Mouse (Mus musculus): ENCODE measurements around the gene Cngb1.

Gene Cngb1

DNA sequence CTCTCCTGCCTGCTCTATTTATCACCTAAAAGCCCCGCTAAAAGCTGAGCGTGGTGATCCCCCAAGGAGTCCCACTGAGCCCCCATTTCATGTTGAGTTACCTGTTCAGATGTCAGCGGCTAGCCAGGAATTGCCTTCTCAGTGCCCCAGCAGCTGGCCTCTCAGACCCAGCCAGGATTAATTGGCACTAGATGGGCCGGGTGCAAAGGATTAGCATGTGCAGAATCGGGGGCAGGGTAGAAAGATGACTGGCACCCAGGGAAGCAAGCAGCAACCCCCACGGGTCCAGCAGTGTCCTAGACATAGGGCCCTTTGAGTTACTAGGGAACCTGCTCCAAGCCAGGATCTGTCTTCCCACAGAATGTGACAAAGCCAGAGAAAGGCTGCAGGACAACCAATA is at the start of gene Cngb1:
Gene Cngb1 (minus strand): TSS at position 155 of the 400 bp plus-strand sequence.
- no peak for DNase-seq

GRCm38 (mm10) chr8:95354606-95355005 is 48.2 kb upstream of the Cngb1 start:
- DNase-seq = no peak

- no peak for DNase-seq
Measured at GRCm38 (mm10) chr8:95352871-95353866, 46.8 kb upstream of the Cngb1 start.

- DNase-seq = peak in 1 of 2 experiments; percentile 48
Measured at GRCm38 (mm10) chr8:95352151-95352870, 45.9 kb upstream of the Cngb1 start, which contains the start of gene Mmp15. Gene Mmp15 (plus strand): TSS chr8:95352268.

DNA sequence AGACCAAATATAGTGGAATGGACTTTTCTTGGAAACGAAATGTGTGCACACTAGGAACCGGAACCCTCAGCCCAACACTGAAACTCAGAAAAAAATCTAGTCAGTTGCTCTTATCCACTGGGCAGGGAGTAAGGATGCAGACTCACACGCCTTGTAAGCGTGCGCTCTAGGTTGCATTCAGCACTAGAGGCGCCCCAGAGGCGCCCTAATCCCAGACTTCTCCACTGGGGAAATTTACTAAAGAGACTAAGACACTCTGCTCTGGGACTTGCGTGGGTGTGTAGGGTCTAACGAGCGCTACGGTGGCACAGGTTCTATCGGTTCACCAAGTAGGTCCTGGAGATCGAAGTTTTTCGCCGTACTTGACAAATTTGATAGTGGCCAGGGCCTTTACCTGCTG is 45.1 kb upstream of the Cngb1 start:
- DNase-seq = no peak

DNA sequence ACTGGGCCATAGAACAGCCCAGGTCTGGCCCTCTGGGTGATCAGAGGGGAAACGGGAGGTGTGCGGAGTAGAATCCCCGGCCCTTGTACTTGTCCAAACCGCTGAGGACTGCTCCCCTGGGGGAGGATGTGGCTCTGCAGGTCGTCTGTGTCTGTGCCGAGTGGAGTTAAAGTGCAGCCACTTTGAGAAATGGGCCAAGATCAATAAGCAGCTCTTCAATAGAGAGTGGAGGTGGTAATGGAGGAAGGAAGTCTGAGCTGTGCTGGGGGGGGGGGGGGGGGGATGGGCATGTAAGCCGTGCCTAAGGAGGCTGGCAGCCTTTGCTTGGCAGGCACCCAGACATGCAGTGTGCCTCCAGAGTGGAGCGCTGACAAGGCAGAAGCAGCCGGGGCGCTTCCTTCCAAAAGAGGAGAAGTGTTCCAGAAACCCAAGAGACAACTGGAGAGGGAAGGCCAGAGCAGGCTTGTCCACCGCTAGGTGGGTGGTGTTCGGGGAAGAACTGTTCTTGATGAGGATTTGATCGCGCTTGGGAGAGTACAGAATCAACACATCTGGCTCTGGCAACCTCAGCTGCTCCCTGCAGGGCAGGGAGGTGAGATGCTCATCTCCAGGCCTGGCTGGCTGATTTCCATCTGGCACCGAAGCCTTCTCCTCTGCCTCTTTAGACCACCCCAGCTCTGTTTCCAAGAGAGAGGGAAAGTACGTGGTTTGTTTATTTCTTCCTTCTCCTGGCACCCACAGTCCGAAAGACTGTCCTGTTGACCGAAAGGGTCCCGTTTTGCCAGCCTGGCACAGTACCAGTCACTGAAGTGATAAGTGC is 42.6 kb upstream of the Cngb1 start:
- DNase-seq = no peak

DNA sequence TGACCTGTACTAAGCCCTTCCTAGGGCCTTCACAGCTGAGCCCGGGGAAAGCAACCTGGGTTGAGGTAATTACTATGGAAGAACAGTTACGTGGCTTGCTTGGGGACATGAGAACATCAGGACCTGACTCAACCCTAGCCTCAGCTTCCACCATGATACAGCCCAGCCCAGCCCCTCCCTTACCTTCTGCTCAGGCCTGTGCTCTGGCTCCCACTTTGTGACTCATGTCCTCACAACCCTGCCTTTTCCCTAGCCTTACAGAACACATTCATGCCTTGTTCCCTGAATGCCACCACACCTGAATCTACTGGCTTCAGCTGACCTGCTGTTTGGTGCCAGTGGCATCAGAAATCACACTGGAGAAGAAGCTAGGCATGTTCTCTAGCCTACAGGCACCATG is 42.0 kb upstream of the Cngb1 start:
- no peak for DNase-seq

- DNase-seq = peak; percentile 55 to 66
Measured at GRCm38 (mm10) chr8:95346643-95347545, 40.5 kb upstream of the Cngb1 start.

- no peak for DNase-seq
Measured at GRCm38 (mm10) chr8:95344668-95345067, 38.3 kb upstream of the Cngb1 start.

- DNase-seq = no peak
Measured at GRCm38 (mm10) chr8:95341721-95342120, 35.3 kb upstream of the Cngb1 start.

- DNase-seq = no peak
Measured at GRCm38 (mm10) chr8:95336363-95336762, 30.0 kb upstream of the Cngb1 start.

DNA sequence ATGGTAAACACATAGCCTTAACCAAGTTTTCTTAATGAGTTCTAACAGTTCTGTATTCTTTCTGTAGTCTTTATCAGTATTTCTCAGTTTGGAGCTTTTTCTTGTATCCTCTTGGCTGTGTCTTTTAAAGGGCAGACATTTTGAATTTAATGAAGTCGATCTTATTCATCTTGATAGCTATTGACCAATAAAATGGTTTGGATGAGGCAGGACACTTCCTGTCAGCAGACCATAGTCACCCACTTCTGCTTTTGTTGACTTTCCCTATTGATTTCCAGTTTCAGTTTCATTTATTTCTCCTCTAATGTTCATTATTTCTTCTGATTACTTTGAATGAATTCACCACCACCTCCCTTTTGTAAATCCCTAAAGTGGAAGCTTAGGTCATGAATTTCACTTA is 29.3 kb upstream of the Cngb1 start:
- no peak for DNase-seq

DNA sequence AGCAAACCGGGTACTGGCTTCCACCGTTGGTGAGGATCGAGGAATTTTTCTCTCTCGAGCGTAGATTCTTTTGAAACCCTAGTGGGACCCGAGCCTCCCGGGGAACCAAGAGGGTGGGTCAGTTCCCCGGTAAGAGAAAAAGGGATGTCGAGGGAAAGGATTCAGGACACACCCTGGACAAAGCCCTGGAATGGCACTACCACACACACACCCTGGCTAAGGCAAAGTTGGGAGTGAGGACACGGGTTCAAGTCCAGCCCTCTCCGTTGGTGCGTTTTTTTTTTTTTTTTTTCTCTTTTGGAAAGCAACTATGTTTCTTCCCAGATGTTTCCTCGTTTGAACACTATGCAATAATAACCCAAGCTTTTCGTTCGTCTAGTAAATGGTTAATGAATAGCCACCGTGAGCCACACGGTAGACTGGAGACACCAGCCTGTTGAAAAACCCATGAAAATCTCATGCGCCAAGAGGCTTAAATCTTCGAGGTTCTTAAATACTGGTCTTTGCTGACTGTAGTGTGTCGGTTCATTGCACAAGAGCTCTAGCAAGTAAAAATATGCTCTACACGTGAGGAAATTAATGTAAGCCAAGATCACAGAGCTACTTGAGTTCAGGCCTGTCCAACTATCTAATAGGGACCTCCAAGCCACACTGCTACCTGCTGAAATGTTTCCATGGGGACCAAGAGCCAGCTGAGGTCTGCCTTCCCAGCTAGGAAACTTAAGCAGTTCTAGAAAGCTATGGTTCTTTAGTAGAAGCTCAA is 26.2 kb upstream of the Cngb1 start:
- DNase-seq = no peak

GRCm38 (mm10) chr8:95331720-95332436 is 25.5 kb upstream of the Cngb1 start, which contains the start of the genes Zfp319 and Usb1:
Gene Zfp319 (minus strand): TSS chr8:95331950.
Gene Usb1 (plus strand): TSS chr8:95332284.
- DNase-seq = peak; percentile 95

DNA sequence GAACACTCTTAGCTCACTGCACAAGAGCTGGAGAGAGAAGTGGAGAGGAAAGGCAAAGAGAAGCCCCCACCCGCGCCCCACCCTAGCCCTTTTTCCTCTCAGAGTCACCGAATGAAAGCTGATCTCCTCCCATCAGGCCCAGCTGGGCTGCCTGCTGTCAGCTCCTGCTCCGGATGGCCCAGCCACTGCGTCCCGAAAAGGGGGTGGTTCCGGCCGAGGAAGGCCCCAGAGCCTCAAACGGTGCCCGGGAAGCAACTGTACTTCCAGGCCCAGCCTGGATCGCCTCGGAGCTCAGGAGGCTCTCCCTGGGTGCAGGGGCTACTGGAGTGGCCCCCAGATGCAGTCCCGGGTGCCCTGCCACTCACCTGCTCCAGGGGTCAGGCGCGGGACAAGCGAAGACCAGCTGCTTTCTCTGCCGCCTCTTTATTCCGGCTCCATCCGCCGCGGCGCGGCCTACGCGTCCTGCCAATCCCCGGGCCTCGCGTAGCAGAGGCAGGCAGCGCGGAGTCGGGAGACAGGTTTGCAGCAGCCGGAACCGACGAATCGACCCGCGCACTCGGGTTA is 24.9 kb upstream of the Cngb1 start:
- DNase-seq = no peak

DNA sequence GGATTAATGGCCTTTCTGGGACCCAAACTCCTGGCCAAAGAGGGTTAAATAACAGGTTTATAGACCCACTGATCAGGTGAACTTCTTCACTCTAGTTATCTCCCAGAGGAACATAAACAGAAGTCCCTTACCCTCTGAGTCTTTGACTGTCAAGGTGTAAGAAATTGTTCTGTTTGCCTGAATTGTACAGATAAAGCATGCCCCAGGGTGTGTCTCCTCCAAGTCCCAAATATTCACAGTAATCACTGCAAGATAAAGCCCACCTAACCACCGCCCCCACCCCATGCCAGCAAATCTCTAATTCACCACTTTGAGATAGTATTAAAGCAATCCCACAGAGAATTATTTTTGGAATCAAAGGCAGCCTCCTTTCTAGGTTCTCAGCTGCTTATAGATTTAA is 24.0 kb upstream of the Cngb1 start:
- no peak for DNase-seq

DNA sequence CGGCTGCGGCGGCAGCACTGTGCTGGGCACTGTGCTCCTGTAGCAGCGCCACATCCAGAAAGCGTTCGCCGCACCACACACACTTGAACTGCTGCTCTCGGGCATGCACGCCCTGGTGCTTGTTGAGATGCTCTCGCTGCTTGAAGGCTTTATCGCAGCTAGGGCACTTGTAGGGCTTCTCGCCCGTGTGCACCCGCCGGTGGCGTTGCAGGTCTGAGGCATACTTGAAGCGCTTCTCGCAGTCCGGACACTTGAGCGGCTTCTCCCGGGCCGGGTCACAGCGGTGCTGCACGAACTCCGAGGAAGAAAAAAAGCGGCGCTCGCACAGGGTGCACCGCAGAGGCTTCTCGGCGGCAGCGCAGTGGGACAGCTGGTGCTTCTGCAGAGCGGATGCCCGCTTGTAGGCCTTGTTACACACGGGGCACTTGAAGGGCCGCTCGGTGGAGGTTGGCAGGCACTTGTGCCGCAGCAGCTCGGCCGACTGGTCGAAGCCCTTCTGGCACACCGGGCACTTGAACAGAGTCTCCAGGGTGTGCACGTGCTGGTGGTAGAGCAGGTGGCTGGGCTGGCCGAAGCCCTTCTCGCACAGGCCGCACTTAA is 21.6 kb upstream of the Cngb1 start:
- DNase-seq = no peak

GRCm38 (mm10) chr8:95326822-95327221 is 20.4 kb upstream of the Cngb1 start:
- no peak for DNase-seq

DNA sequence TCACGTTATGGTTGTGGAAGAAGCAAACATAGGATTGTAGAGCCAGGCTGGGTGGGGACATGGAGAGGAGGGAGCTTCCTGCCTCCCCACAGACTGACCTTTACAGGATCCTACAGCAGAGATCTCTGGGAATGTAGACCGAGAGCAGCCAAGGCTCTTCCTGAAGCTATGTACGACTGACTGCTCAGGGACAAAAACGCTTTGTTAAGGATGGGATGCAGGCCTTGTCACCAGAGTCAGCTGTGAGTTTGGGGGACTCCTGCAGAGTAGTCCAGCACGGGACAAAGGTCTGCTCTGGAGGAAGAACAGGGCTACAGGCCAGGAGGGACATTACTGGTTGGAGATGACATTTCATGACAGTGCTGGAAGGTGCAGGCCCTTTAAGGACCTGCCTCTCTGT is 18.3 kb upstream of the Cngb1 start:
- no peak for DNase-seq
